8 mouse cellular contexts compared by ENCODE assay signal in the genomic region with DNA sequence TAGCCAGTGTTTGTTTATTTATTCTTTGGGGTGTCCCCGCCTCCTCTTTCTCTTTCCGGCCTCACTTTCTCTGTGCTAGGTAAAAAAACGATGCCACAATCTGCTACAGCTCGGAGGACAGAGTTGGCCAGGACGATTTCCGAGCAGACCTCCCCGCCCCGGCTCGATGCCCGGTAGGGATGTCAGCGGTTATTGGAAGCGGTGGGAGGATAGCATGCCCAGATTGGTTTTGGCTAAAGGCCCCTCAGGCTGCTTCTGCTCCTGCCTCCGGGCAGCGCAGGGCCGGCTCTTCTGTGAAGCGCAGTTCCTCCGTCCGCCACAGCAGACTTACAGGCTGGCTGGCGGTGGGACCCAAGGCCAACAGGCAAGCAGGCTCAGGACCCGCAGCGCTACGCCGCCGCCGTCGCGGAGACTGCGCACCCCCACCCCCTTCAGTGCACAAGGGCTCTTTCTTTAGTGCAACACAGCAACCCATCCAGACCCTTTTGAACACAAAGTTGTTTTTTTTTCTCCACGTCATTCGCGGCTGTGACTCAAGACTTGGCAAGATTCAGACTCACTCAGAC. TPM values are rescaled to one million over a fixed set of nuclear protein-coding genes. Genes with fewer than 3 reads are reported as not detected.
DNase-seq lines count a peak whose midpoint lies in the region; ATAC-seq lines count a peak whose summit lies in the region.

A gene (minus strand): TSS at position 414 of the 566 bp plus-strand sequence.

- H3K9ac ChIP-seq in forebrain, embryonic 13.5 days: peak within 1 kb of the TSS; percentile 70
- peak within 1 kb of the TSS; percentile 51 for H3K9ac ChIP-seq in heart, embryonic 15.5 days
- peak within 1 kb of the TSS; percentile 20; the same call in 1 of the 2 replicates for H3K9ac ChIP-seq in liver, embryonic 11.5 days (ENCODE audit: low read depth, low read length)
- H3K9ac ChIP-seq in neural tube, embryonic 13.5 days: peak within 1 kb of the TSS; percentile 85

- ATAC-seq in forebrain, embryonic 13.5 days: peak; percentile 47
- ATAC-seq in heart, embryonic 15.5 days (replicated peaks; ENCODE audit: insufficient number of reproducible peaks, insufficient read depth, low FRiP score, low read depth): no peak
- ATAC-seq in liver, embryonic 11.5 days (replicated peaks; ENCODE audit: low FRiP score): no peak
- peak; percentile 64 for ATAC-seq in neural tube, embryonic 13.5 days (ENCODE audit: low read depth)

- H3K4me1 ChIP-seq in forebrain, embryonic 13.5 days: peaks cover 68% of the 10 kb centered on the region
- peaks cover 41% of the 10 kb centered on the region for H3K4me1 ChIP-seq in heart, embryonic 15.5 days (replicated peaks)
- H3K4me1 ChIP-seq in liver, embryonic 11.5 days (replicated peaks; ENCODE audit: control insufficient read depth, insufficient read depth, low read length): peaks cover 3% of the 10 kb centered on the region; the same call in 1 of the 2 replicates
- peaks cover 64% of the 10 kb centered on the region for H3K4me1 ChIP-seq in neural tube, embryonic 13.5 days (replicated peaks)

- peak within 1 kb of the TSS; percentile 41 for H3K27ac ChIP-seq in forebrain, embryonic 13.5 days
- no peak within 1 kb of the TSS for H3K27ac ChIP-seq in heart, embryonic 15.5 days
- no peak within 1 kb of the TSS for H3K27ac ChIP-seq in liver, embryonic 11.5 days (ENCODE audit: low read depth, low read length)
- H3K27ac ChIP-seq in neural tube, embryonic 13.5 days (replicated peaks): peak within 1 kb of the TSS; percentile 93

- H3K4me3 ChIP-seq in forebrain, embryonic 13.5 days: peak within 1 kb of the TSS; percentile 52
- H3K4me3 ChIP-seq in heart, embryonic 15.5 days: peak within 1 kb of the TSS; percentile 61
- H3K4me3 ChIP-seq in liver, embryonic 11.5 days (ENCODE audit: low read depth, low read length): peak within 1 kb of the TSS; percentile 50
- H3K4me3 ChIP-seq in neural tube, embryonic 13.5 days: peak within 1 kb of the TSS; percentile 67

- peak within 1 kb of the TSS; percentile 88 for H3K4me2 ChIP-seq in forebrain, embryonic 13.5 days
- H3K4me2 ChIP-seq in heart, embryonic 15.5 days: peak within 1 kb of the TSS; percentile 98
- H3K4me2 ChIP-seq in liver, embryonic 11.5 days: peak within 1 kb of the TSS; percentile 75
- H3K4me2 ChIP-seq in neural tube, embryonic 13.5 days: peak within 1 kb of the TSS; percentile 92

- no peaks in the 10 kb centered on the region for H3K9me3 ChIP-seq in forebrain, embryonic 13.5 days (replicated peaks)
- H3K9me3 ChIP-seq in heart, embryonic 15.5 days (replicated peaks): no peaks in the 10 kb centered on the region
- no peaks in the 10 kb centered on the region for H3K9me3 ChIP-seq in liver, embryonic 11.5 days (ENCODE audit: control insufficient read depth, low read length)
- H3K9me3 ChIP-seq in neural tube, embryonic 13.5 days: no peaks in the 10 kb centered on the region

- H3K27me3 ChIP-seq in forebrain, embryonic 13.5 days: peaks cover 60% of the 10 kb centered on the region
- H3K27me3 ChIP-seq in heart, embryonic 15.5 days: peaks cover 60% of the 10 kb centered on the region
- peaks cover 56% of the 10 kb centered on the region for H3K27me3 ChIP-seq in liver, embryonic 11.5 days (replicated peaks; ENCODE audit: control insufficient read depth, insufficient read depth, low read length)
- no peaks in the 10 kb centered on the region; the same call in 1 of the 2 replicates for H3K27me3 ChIP-seq in neural tube, embryonic 13.5 days

- under 1% methylated on average over 31 of the region's 31 CpGs for WGBS in forebrain, embryonic 13.5 days
- WGBS in heart, embryonic 15.5 days: under 1% methylated on average over 31 of the region's 31 CpGs
- WGBS in liver, embryonic 11.5 days: 2% methylated on average over 31 of the region's 31 CpGs
- under 1% methylated on average over 31 of the region's 31 CpGs for WGBS in neural tube, embryonic 13.5 days

- no peaks in the 10 kb centered on the region for H3K36me3 ChIP-seq in forebrain, embryonic 13.5 days (ENCODE audit: poor library complexity, severe bottlenecking)
- no peaks in the 10 kb centered on the region for H3K36me3 ChIP-seq in heart, embryonic 15.5 days
- H3K36me3 ChIP-seq in liver, embryonic 11.5 days (ENCODE audit: control insufficient read depth, insufficient read depth, low read length): no peaks in the 10 kb centered on the region
- H3K36me3 ChIP-seq in neural tube, embryonic 13.5 days: no peaks in the 10 kb centered on the region

- peak; percentile 30 for DNase-seq in CD4-positive, CD25-positive, alpha-beta regulatory T cell, adult 2 months (ENCODE audit: low read depth, low spot score)
- peak; percentile 66 for DNase-seq in adrenal gland, adult 2 months
- peak; percentile 25 to 46 for DNase-seq in kidney, postnatal 25 days
- peak; percentile 46 for DNase-seq in liver, embryonic 11.5 days (ENCODE audit: low spot score)
- DNase-seq in thymus, postnatal 4 days: peak; percentile 69

RNA-seq across cellular contexts. Expression of the gene that starts here (rescaled TPM):
- total RNA-seq in adrenal gland, adult 2 months (2021): 1 to 10 TPM; 1.0 to 2.5 TPM
- polyA plus RNA-seq in adrenal gland, adult 2 months (2012; rRNA removed): 1.3 and 1.7 TPM in 2 replicates
- polyA plus RNA-seq in forebrain, embryonic 13.5 days (2015; fragmentation: Nextera tagmentation; extraction: Ambion mirVana): 15.2 and 15.4 TPM in 2 replicates
- 2.7 and 10.7 TPM in 2 replicates for polyA plus RNA-seq in heart, embryonic 15.5 days (2015; fragmentation: Nextera tagmentation; extraction: Ambion mirVana)
- polyA plus RNA-seq in liver, embryonic 11.5 days (2014; fragmentation: Nextera tagmentation; extraction: Ambion mirVana): 10.7 and 11.4 TPM in 2 replicates
- 72.7 and 83.3 TPM in 2 replicates for polyA plus RNA-seq in neural tube, embryonic 13.5 days (2015; fragmentation: Nextera tagmentation; extraction: Ambion mirVana)

Comparison
In these comparisons a context has a peak if more than half of its experiments do, and no peak if none do; other contexts are left out.
1. ATAC-seq: peak in forebrain, embryonic 13.5 days (single experiment) and neural tube, embryonic 13.5 days (single experiment); none in heart, embryonic 15.5 days (single experiment) and liver, embryonic 11.5 days (single experiment).
2. H3K27ac ChIP-seq: peak in forebrain, embryonic 13.5 days (single experiment) and neural tube, embryonic 13.5 days (single experiment); none in heart, embryonic 15.5 days (single experiment) and liver, embryonic 11.5 days (single experiment).
3. H3K9ac ChIP-seq: peak in every context shown above with its lines; median percentile 85 in neural tube, embryonic 13.5 days; 70 in forebrain, embryonic 13.5 days; 51 in heart, embryonic 15.5 days; 20 in liver, embryonic 11.5 days.
4. Peak in every context shown above with its lines, with median percentiles within 50 percentile points of each other: DNase-seq, H3K4me2 ChIP-seq and H3K4me3 ChIP-seq.